Mouse (Mus musculus) liver, adult 2 months (tissue): ENCODE results near the gene Plppr2.

Experiments used
- CTCF ChIP-seq: fragments of 200-500 bp; IDR thresholded peaks from 2 replicates; pipeline ENCODE4 v1.5.1; 2011; ENCODE audit warnings: low read depth, low read length, control low read depth
- POLR2A ChIP-seq: fragments of 200-500 bp; IDR thresholded peaks from 2 replicates; pipeline ENCODE4 v1.6.1; 2011; ENCODE audit warnings: low read length, control low read depth; ENCODE audit not compliant: insufficient read depth; ENCODE audit errors: extremely low read depth

GRCm38 (mm10) chr9:21958372-21958771 lies 21.5 kb downstream of the Plppr2 start:
- TF ChIP-seq POLR2A (no peak), CTCF (no peak)
